ENCODE assay signal across 8 mouse cellular contexts in the genomic region with DNA sequence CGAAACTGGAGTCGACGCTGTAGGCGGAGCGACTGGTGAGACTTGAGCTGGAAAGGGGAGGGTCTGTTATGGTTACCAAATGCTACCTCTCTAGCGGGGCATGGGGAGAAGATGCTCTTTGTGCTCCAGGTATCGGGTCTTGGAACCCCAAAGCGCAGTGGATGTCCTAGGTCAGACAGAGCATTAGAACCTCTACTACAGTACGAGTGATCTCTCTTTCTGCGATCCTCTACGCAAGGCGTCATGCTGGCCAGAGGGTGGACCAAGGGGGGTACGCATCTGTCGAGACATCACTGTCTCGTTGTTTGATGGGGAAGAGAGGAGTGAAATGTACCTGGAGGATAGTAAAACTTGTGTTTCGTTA. TPM values are rescaled to one million over a fixed set of nuclear protein-coding genes. Genes with fewer than 3 reads are reported as not detected.
DNase-seq lines count a peak whose midpoint lies in the region; ATAC-seq and TF ChIP-seq lines count a peak whose summit lies in the region.

No protein-coding gene starts in this region.

- no peaks in the 10 kb centered on the region for H3K9me3 ChIP-seq in liver, embryonic 15.5 days (replicated peaks)

- no peaks in the 10 kb centered on the region; the same call in none of the 2 replicates for H3K36me3 ChIP-seq in thymus, adult 2 months (ENCODE audit: control insufficient read depth, insufficient read depth, low read length)
- peaks cover 31% of the 10 kb centered on the region for H3K36me3 ChIP-seq in liver, embryonic 15.5 days (replicated peaks)

- H3K9ac ChIP-seq in liver, embryonic 15.5 days: peak overlapping the region; percentile 76

- under 1% methylated on average over 16 of the region's 16 CpGs for WGBS in cerebellum, adult 2 months
- WGBS in thymus, adult 2 months: under 1% methylated on average over 16 of the region's 16 CpGs
- WGBS in liver, embryonic 15.5 days (ENCODE audit: insufficient replicate concordance): under 1% methylated on average over 16 of the region's 16 CpGs

- peak; percentile 47 for ATAC-seq in liver, embryonic 15.5 days (ENCODE audit: insufficient read depth)

- H3K4me2 ChIP-seq in liver, embryonic 15.5 days: peak overlapping the region; percentile 78

- H3K27ac ChIP-seq in cerebellum, adult 2 months (ENCODE audit: insufficient read depth, low read length): peak overlapping the region; percentile 8; the same call in 1 of the 2 replicates
- no peak overlapping the region for H3K27ac ChIP-seq in thymus, adult 2 months (ENCODE audit: control insufficient read depth, insufficient read depth, low read length)
- H3K27ac ChIP-seq in liver, embryonic 15.5 days (replicated peaks): peak overlapping the region; percentile 65

- no peak for TF ChIP-seq CTCF in cerebellum, adult 2 months (IDR thresholded peaks at IDR 0.05; ENCODE audit: borderline replicate concordance, insufficient read depth, low read depth, low read length)
- no peak for TF ChIP-seq CTCF in thymus, adult 2 months (IDR thresholded peaks at IDR 0.05; ENCODE audit: borderline replicate concordance, control insufficient read depth, extremely low read depth, insufficient read depth, low read length, poor library complexity)

- DNase-seq in cerebellum, adult 2 months: no peak
- DNase-seq in cerebellum, adult 11 months: no peak
- no peak for DNase-seq in thymus, adult 2 months
- no peak for DNase-seq in thymus, postnatal 14 days
- DNase-seq in adrenal gland, adult 2 months: no peak
- no peak for DNase-seq in spleen, postnatal 10 days (ENCODE audit: low spot score in 2 of 2)
- DNase-seq in cerebellum, postnatal 4 days (ENCODE audit: low spot score in 2 of 2): no peak

- no peaks in the 10 kb centered on the region for H3K4me1 ChIP-seq in cerebellum, adult 2 months (ENCODE audit: control insufficient read depth, insufficient read depth, low read length)
- H3K4me1 ChIP-seq in thymus, adult 2 months (replicated peaks; ENCODE audit: control insufficient read depth, insufficient read depth, low read length): peaks cover 3% of the 10 kb centered on the region
- H3K4me1 ChIP-seq in liver, embryonic 15.5 days (replicated peaks): peaks cover 32% of the 10 kb centered on the region

- no peak for TF ChIP-seq POLR2A in cerebellum, adult 2 months (IDR thresholded peaks at IDR 0.05; ENCODE audit: borderline replicate concordance, insufficient read depth, low read length)
- TF ChIP-seq POLR2A in thymus, adult 2 months (IDR thresholded peaks at IDR 0.05; ENCODE audit: control insufficient read depth, extremely low read depth, insufficient read depth, low read length, poor library complexity): peak; percentile 9; the same call in 1 of the 2 replicates

- H3K27me3 ChIP-seq in cerebellum, adult 2 months (ENCODE audit: control insufficient read depth, insufficient read depth, low read length): no peaks in the 10 kb centered on the region
- no peaks in the 10 kb centered on the region for H3K27me3 ChIP-seq in thymus, adult 2 months (ENCODE audit: control insufficient read depth, insufficient read depth, low read length)
- H3K27me3 ChIP-seq in liver, embryonic 15.5 days: no peaks in the 10 kb centered on the region

- peak overlapping the region; percentile 95 for H3K4me3 ChIP-seq in cerebellum, adult 2 months (replicated peaks; ENCODE audit: insufficient read depth, low read depth, low read length)
- H3K4me3 ChIP-seq in thymus, adult 2 months (ENCODE audit: control insufficient read depth, insufficient read depth, low read length): peak overlapping the region; percentile 86
- H3K4me3 ChIP-seq in liver, embryonic 15.5 days (replicated peaks): peak overlapping the region; percentile 81

RNA-seq across cellular contexts. Expression of a gene that starts 0.5 kb away (rescaled TPM):
- polyA plus RNA-seq in cerebellum, adult 2 months (2012; rRNA removed): 24.7 and 28.5 TPM in 2 replicates
- 32.4 and 34.3 TPM in 2 replicates for polyA plus RNA-seq in thymus, adult 2 months (2012; rRNA removed)
- 8.1 and 10.9 TPM in 2 replicates for polyA plus RNA-seq in liver, embryonic 15.5 days (2015; fragmentation: Nextera tagmentation; extraction: Ambion mirVana)
- 10 to 100 TPM; 20.8 to 28.3 TPM for total RNA-seq in adrenal gland, adult 2 months (2021)
- 22.4 and 25.4 TPM in 2 replicates for polyA plus RNA-seq in adrenal gland, adult 2 months (2012; rRNA removed)

RNA-seq across cellular contexts. Expression of a gene that starts 0.6 kb away (rescaled TPM):
- polyA plus RNA-seq in cerebellum, adult 2 months (2012; rRNA removed): 49.5 and 53.5 TPM in 2 replicates
- polyA plus RNA-seq in thymus, adult 2 months (2012; rRNA removed): 43.4 and 44.8 TPM in 2 replicates
- polyA plus RNA-seq in liver, embryonic 15.5 days (2015; fragmentation: Nextera tagmentation; extraction: Ambion mirVana): 13.0 and 15.0 TPM in 2 replicates
- 10 to 100 TPM; 31.8 to 44.5 TPM for total RNA-seq in adrenal gland, adult 2 months (2021)
- 31.4 and 33.8 TPM in 2 replicates for polyA plus RNA-seq in adrenal gland, adult 2 months (2012; rRNA removed)

RNA-seq across cellular contexts. Expression of a gene that starts 21.9 kb away (rescaled TPM):
- 0.11 TPM in 1 of 2 replicates, not detected in the other for polyA plus RNA-seq in cerebellum, adult 2 months (2012; rRNA removed)
- 0.62 and 0.71 TPM in 2 replicates for polyA plus RNA-seq in thymus, adult 2 months (2012; rRNA removed)
- polyA plus RNA-seq in liver, embryonic 15.5 days (2015; fragmentation: Nextera tagmentation; extraction: Ambion mirVana): 2.7 and 3.3 TPM in 2 replicates
- total RNA-seq in adrenal gland, adult 2 months (2021): not detected
- polyA plus RNA-seq in adrenal gland, adult 2 months (2012; rRNA removed): not detected in 2 replicates

RNA-seq across cellular contexts. Expression of a gene that starts 34.0 kb away (rescaled TPM):
- polyA plus RNA-seq in cerebellum, adult 2 months (2012; rRNA removed): 1.3 and 1.7 TPM in 2 replicates
- 8.4 and 9.5 TPM in 2 replicates for polyA plus RNA-seq in thymus, adult 2 months (2012; rRNA removed)
- 37.8 and 40.0 TPM in 2 replicates for polyA plus RNA-seq in liver, embryonic 15.5 days (2015; fragmentation: Nextera tagmentation; extraction: Ambion mirVana)
- 1 to 10 TPM in 1 of 2 experiments, under 1 TPM in 1; 0.58 to 1.3 TPM for total RNA-seq in adrenal gland, adult 2 months (2021)
- polyA plus RNA-seq in adrenal gland, adult 2 months (2012; rRNA removed): 0.86 and 0.99 TPM in 2 replicates

RNA-seq across cellular contexts. Expression of a gene that starts 40.8 kb away (rescaled TPM):
- polyA plus RNA-seq in cerebellum, adult 2 months (2012; rRNA removed): 21.6 and 28.6 TPM in 2 replicates
- 19.8 and 20.8 TPM in 2 replicates for polyA plus RNA-seq in thymus, adult 2 months (2012; rRNA removed)
- polyA plus RNA-seq in liver, embryonic 15.5 days (2015; fragmentation: Nextera tagmentation; extraction: Ambion mirVana): 0.18 and 0.31 TPM in 2 replicates
- 1 to 10 TPM; 2.1 to 4.3 TPM for total RNA-seq in adrenal gland, adult 2 months (2021)
- polyA plus RNA-seq in adrenal gland, adult 2 months (2012; rRNA removed): 3.9 and 4.8 TPM in 2 replicates
